Mouse (Mus musculus): ENCODE measurements around the gene Mapk1.
A peak's percentile ranks its signal among the peaks of the same experiment; 100 is the strongest.

The Mapk1 gene

GRCm38 (mm10) chr16:17018071-17018470 lies 34.9 kb downstream of the Mapk1 start:
- no peak for DNase-seq

GRCm38 (mm10) chr16:17024469-17025148 lies 41.4 kb downstream of the Mapk1 start:
- no peak for DNase-seq

GRCm38 (mm10) chr16:17029971-17030695 lies 47.0 kb downstream of the Mapk1 start:
- no peak for DNase-seq

DNA sequence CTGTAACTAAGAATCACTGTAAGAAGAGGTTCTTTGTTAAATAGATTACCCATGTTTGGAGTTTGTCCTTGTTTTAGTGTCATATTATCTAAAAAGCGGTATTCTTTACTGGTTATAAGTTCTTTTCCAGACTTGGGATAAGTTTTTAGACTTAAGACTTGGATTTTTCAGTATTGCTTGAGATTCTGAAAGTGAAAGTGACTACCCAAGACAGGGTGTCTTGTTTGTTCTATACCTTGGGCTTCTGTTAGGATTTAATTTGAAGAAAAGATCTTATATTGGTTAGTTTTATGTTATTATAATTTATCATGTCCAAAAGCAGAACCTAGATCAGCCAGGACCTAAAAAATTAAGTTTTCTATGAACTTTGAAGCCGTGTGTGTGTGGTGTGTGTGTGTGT lies 50.6 kb downstream of the Mapk1 start:
- DNase-seq: no peak

DNA sequence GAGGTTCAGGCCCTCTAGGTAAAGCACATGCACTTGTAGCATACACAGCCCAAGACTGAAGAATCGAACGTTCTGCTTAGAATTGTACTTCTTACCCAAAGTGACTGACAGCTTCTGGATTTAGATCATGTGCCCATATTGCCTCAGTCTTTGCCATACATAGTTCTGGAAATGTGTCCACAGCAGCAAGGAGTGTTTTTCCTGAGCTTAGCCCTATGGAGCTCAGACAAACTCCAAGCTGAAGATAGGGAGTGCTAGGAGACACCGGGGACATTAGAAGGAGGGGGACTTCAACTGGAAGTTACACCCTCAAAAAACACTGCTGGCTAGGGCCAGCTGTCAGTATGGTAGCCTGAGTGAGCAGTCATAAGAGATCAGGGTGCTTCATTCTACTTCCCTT lies 57.5 kb downstream of the Mapk1 start:
- no peak for DNase-seq

- no peak for DNase-seq
Measured at GRCm38 (mm10) chr16:17041417-17041816, 58.2 kb downstream of the Mapk1 start.

GRCm38 (mm10) chr16:17044320-17044719 lies 61.1 kb downstream of the Mapk1 start:
- no peak for DNase-seq

DNA sequence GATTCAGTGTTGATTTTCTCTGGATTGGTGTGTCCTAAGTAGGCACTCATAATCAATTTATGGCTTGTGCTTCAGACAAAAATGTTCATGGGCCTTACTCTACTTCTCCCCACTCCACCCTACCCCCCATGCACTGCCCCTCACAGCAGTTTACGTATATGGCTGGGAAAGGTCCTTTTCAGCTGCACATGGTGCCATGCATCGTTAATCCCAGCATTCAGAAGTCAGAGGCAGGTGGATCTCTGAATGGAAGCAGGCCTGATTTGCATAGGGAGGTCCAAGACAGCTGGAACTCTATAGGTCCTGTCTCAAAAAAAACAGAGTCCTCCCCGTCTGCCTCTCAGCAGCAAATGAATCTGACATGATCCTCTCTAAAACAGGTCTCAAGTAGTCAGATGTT lies 62.1 kb downstream of the Mapk1 start:
- DNase-seq: no peak

DNA sequence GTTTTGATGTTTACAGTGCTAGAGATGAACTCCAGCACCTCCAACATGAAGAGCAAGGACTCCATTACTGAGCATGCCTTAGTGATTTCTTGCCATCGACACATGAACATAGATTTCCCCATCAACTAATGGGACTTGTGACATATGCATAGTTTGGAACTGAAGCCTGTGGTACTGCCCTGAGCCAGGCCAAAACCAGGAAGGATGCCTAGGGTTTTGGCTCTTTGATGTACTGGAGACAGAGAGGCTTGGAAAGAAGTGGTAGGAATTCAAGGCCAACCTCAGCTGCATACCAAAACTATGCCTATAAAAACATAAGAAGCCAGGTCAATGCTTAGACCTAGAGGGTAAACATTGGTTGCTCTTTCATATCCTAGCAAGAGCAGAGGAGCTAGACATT lies 66.7 kb downstream of the Mapk1 start:
- DNase-seq: no peak

DNA sequence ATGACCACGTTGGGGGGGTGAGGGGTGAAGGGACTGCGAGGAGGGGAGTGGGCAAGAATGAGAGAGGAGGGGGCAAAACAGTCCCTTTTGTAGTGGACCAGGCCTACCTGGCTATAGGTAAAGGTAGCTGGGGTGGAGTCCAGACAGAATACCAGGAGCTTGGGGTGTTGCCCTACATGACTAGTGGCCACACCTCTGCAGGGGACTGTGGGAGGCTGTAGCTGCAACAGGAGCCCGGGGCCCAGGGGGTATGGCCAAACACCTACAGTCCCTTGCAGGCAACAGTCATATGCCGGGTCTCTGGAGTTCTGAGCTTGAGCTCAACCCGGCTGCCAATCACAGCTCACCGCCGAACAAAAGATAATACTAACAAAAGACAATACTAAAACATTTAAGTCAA lies 68.9 kb downstream of the Mapk1 start:
- DNase-seq: no peak

- no peak for DNase-seq
Measured at GRCm38 (mm10) chr16:17053903-17054302, 70.7 kb downstream of the Mapk1 start.

DNA sequence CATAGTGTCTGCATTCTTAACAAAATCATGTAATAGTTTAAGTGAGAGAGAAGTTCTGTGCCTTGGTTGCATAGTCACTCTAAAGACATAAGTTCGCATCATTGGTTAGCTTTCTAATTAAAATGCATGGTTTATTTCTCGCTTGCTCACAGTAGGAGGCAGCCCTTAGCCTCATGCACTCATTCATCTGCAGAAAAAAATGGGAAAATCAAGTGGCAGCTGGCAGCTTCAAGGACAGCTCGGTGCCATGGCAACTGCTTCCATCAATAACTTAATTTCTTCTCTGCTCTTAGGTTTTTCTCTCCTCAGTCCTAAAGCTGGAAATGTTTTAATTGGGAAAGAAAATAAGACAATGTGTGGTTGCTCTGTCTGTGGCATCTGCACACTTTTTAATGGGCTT lies 72.4 kb downstream of the Mapk1 start:
- DNase-seq: no peak

DNA sequence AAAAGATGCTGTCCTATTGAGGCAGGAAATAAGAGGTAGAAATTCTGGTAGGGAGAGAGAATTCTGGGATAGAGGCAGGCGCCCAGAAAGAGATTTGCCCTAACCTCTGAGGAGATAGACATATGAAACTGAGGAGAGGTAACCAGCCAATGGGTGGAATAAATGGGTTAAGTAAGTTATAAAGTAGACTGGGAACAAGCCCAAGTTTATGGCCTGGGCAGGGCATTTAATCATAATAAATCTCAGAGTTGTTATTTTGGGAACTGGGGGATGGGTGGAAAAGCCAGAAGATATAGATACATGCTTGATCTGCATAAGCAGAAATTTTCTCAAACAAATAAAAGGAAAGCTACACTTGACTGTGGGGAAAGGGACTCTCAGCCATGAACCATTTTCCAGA lies 79.2 kb downstream of the Mapk1 start:
- DNase-seq: no peak

- no peak for DNase-seq
Measured at GRCm38 (mm10) chr16:17067552-17067951, 84.4 kb downstream of the Mapk1 start.

- DNase-seq: peak; percentile 75 to 85
Measured at GRCm38 (mm10) chr16:17069511-17070443, 86.6 kb downstream of the Mapk1 start, which contains the start of gene Ypel1. Gene Ypel1, plus strand, starts transcription at chr16:17069696.

DNA sequence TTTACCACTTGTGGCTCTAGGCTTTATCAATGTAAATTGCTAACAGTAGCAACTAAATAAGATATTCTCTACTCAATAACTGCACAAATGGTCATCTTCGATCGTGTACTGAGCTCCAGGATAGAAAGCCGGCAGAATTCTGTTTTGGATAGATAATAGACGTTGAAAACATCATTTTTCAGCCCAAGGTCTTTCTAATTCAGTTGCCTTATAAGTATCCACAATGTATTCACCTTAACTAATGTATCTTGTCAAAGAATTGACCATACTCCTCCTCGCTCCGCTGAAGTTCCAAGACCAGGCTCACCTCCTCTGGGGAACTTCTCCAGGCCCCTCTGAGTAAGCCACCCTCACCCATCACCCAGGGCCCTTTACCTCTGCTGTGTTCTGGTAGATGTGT lies 87.5 kb downstream of the Mapk1 start:
- no peak for DNase-seq

DNA sequence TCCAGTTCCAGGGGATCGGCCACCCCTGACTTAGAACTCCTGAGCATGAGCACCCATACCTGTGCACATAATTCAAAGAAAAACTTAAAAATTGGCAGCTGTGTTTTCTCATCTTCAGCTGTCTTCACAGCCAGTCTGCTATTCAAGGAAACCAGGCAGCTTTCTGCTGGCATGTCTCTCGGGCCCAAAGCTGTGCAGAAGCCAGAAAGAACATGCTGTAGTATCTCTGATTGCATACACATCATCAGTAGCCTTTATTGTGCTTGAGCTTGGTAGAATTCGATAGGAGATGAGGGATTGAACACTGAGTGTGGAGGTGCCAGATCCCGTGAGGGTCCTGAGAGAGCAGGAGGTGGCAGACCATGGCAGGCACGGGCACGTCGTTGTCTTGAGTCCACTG lies 89.8 kb downstream of the Mapk1 start:
- DNase-seq: no peak

DNA sequence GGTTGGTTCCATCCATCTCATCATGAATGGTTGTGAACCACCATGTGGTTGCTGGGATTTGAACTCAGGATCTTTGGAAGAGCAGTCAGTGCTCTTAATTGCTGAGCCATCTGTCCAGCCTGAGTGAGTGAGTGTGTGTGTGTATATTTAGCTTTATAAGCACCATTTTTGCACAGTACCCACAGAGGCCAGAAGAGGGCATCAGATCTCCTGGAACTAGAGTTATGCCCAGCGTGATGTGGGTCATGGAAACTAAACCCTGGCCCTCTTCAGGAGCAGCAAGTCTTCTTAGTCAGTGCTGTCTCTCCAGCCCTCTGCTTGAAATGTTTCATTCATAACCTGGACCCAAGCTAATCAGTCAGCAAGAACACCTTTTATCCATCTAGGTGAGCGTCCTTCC lies 93.1 kb downstream of the Mapk1 start:
- no peak for DNase-seq

- DNase-seq: no peak
Measured at GRCm38 (mm10) chr16:17076869-17077268, 93.7 kb downstream of the Mapk1 start.

DNA sequence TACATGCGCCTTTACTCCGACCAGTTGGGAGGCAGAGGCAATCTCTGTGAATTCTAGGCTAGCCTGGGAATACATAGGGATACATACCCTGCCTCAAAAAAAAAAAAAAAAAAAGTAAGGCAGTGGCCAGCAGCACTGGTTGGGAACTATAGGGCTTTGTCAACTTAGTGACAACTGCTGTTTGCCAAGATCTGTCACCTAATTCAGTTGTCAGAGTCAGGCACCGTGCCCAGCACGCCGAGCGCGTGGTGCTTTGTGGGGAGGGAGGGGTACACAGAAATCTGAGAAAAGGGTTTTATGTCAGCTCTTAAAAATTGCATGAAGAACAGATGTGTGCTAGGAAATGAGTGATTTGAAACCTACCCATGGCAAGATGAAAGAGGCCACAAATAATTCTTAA lies 94.9 kb downstream of the Mapk1 start:
- DNase-seq: no peak

DNA sequence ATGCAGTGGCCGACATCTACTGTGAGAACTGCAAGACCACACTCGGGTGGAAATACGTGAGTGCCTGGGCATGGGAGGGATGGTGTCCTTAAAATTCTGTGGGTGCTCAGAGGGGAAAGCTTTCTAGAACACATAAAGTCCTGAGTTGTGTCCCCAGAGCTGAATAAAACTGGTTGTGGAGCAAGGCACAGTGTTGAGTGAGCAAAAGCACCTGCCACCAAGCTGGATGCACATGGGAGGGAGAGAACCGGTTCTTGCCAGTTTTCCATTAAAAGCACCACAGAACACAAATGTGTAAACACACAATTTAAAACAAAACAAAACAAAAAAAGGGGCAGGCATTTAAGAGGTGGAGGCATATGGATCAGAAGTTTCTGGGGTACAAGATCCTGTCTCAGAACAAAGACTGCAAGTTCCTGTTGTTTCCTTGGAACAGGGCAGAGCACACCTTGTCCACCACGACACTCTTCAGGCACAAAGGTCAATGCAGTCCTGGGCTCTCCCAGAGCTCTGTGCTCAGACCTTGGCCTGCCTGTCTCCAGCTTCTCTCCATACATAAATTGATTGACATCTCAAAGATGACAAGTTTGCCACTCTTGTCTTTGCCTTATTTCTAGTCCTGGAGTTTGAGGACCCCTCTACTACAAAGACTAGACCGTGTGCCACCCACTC lies 99.1 kb downstream of the Mapk1 start:
- no peak for DNase-seq

- peak in 1 of 2 experiments; percentile 18 for DNase-seq
Measured at GRCm38 (mm10) chr16:17085636-17086035, 102.5 kb downstream of the Mapk1 start.

DNA sequence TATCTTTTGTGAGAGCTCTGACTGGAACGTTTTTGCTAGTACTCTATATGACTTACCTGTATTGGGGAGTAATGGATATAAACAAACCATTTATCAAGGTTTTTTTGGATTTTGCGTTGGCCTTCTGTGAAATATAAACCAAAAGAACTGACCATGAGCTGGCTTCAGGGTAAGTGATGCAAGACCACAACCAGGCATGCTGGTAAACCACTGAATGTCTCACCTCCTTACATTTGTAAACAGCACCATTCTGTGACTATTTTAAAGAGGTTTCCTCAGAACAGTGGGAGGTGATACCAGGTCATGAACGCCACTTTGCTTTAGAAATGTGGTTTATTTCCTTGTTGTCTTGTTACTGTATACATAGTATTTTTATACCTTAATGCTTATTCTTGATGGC lies 103.1 kb downstream of the Mapk1 start:
- no peak for DNase-seq
